Mouse (Mus musculus): ENCODE measurements around the gene Bmp6. TPM values are rescaled to one million over a fixed set of nuclear protein-coding genes. Genes with fewer than 3 reads are reported as not detected.

Gene Bmp6
- total RNA-seq, 1 experiment from 2014 or later: 7.2 TPM

DNA sequence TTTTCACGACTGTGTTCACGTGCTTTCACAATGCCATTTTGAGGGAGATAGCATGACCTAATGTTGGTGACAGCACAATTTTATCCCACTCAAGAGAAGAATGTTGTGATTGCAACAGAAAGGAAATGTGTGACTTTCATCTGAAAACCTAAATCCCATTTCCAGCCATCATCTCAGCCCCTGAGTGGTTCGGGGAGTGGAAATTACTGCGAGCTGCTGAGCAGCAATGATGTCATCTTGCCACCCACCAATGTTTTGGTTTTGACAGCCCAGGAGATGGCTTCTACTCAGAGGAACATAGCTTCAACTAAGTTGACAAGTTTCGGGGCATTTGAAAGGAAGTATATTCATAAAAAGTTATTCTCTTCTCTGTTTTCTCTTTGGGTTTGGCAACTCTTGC lies 202.8 kb downstream of the Bmp6 start:
- DNase-seq: no peak

DNA sequence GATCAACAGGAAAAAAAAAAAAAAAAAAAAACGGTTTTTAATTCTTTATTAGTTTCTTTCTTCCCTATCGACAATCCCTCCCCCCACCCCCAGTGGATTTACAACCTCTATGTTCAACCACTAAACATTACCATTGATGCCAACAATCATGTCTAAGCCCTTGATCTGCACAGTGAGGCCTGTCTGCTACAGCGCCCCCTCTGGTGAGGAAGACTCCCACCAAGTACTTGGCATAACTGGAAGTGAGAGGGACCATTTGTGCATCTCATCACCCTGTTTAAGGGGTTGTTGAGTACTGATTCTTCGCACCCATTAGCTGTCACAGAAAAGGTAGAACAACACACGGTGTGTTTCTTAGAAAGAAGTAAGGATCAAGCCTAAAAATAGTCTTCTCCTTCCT lies 203.8 kb downstream of the Bmp6 start:
- DNase-seq: no peak

Other genes starting within 250 kb of the Bmp6 start
- 1.3 and 1.6 TPM in 2 replicates for gene Dsp, start 193.8 kb upstream of the Bmp6 start, total RNA-seq (2021)
- gene Snrnp48, start 140.2 kb upstream of the Bmp6 start, total RNA-seq (2021): 22.7 and 27.7 TPM in 2 replicates
- gene Txndc5, start 183.7 kb downstream of the Bmp6 start, total RNA-seq (2021): 154 and 197 TPM in 2 replicates